ENCODE assay signal across 8 mouse cellular contexts in genomic region chr19:5911430-5912102, GRCm38 (mm10). TPM values are rescaled to one million over a fixed set of nuclear protein-coding genes. Genes with fewer than 3 reads are reported as not detected.
DNase-seq lines count a peak whose midpoint lies in the region; ATAC-seq and TF ChIP-seq lines count a peak whose summit lies in the region.

No protein-coding gene starts in this region.

- H3K9me3 ChIP-seq in limb, embryonic 15.5 days, result no peaks in the 10 kb centered on the region

- no peak for DNase-seq in cerebellum, adult 2 months
- no peak for DNase-seq in cerebellum, postnatal 36 days
- DNase-seq in thymus, postnatal 0 days (ENCODE audit: low spot score), result peak; percentile 9
- no peak for DNase-seq in thymus, postnatal 10 days (ENCODE audit: low spot score in 2 of 2)
- no peak for DNase-seq in urinary bladder, adult 2 months (ENCODE audit: low spot score)
- DNase-seq in cerebellum, adult 9-11 months, result no peak
- DNase-seq in cerebellum, adult 11 months, result no peak

- H3K27me3 ChIP-seq in cerebellum, adult 2 months (ENCODE audit: control insufficient read depth, insufficient read depth, low read length), result no peaks in the 10 kb centered on the region
- H3K27me3 ChIP-seq in limb, embryonic 15.5 days, result no peaks in the 10 kb centered on the region

- H3K4me2 ChIP-seq in limb, embryonic 15.5 days, result peak overlapping the region; percentile 72

- TF ChIP-seq POLR2A in cerebellum, adult 2 months (IDR thresholded peaks at IDR 0.05; ENCODE audit: borderline replicate concordance, insufficient read depth, low read length), result no peak

- H3K4me1 ChIP-seq in cerebellum, adult 2 months (ENCODE audit: control insufficient read depth, insufficient read depth, low read length), result peaks cover 10% of the 10 kb centered on the region
- peaks cover 29% of the 10 kb centered on the region for H3K4me1 ChIP-seq in limb, embryonic 15.5 days

- TF ChIP-seq CTCF in cerebellum, adult 2 months (IDR thresholded peaks at IDR 0.05; ENCODE audit: borderline replicate concordance, insufficient read depth, low read depth, low read length), result no peak

- no peak for ATAC-seq in limb, embryonic 15.5 days (ENCODE audit: insufficient number of reproducible peaks, low FRiP score, low TSS enrichment, low read depth)

- H3K4me3 ChIP-seq in cerebellum, adult 2 months (replicated peaks; ENCODE audit: insufficient read depth, low read depth, low read length), result peak overlapping the region; percentile 87
- peak overlapping the region; percentile 93 for H3K4me3 ChIP-seq in limb, embryonic 15.5 days

- WGBS in cerebellum, adult 2 months, result 1% methylated on average over 14 of the region's 14 CpGs
- WGBS in limb, embryonic 15.5 days, result 4% methylated on average over 14 of the region's 14 CpGs

- H3K9ac ChIP-seq in limb, embryonic 15.5 days, result peak overlapping the region; percentile 98

- peaks cover 18% of the 10 kb centered on the region for H3K36me3 ChIP-seq in limb, embryonic 15.5 days

- H3K27ac ChIP-seq in cerebellum, adult 2 months (ENCODE audit: insufficient read depth, low read length), result peak overlapping the region; percentile 21
- peak overlapping the region; percentile 93 for H3K27ac ChIP-seq in limb, embryonic 15.5 days

RNA-seq across cellular contexts. Expression of gene Dpf2, which starts 1.2 kb away (rescaled TPM):
- polyA plus RNA-seq in cerebellum, adult 2 months (2012; rRNA removed), result 136 and 141 TPM in 2 replicates
- polyA plus RNA-seq in thymus, postnatal 0 days (2015; fragmentation: Nextera tagmentation; extraction: Ambion mirVana), result 104 and 116 TPM in 2 replicates
- polyA plus RNA-seq in limb, embryonic 15.5 days (2015; fragmentation: Nextera tagmentation; extraction: Ambion mirVana), result 117 and 125 TPM in 2 replicates
- polyA plus RNA-seq in urinary bladder, adult 2 months (2012; rRNA removed), result 87.5 and 102 TPM in 2 replicates

RNA-seq across cellular contexts. Expression of gene Cdc42ep2, which starts 13.1 kb away (rescaled TPM):
- polyA plus RNA-seq in cerebellum, adult 2 months (2012; rRNA removed), result 23.8 and 25.2 TPM in 2 replicates
- polyA plus RNA-seq in thymus, postnatal 0 days (2015; fragmentation: Nextera tagmentation; extraction: Ambion mirVana), result 5.2 and 6.7 TPM in 2 replicates
- polyA plus RNA-seq in limb, embryonic 15.5 days (2015; fragmentation: Nextera tagmentation; extraction: Ambion mirVana), result 9.2 and 12.6 TPM in 2 replicates
- polyA plus RNA-seq in urinary bladder, adult 2 months (2012; rRNA removed), result 22.9 and 26.2 TPM in 2 replicates

RNA-seq across cellular contexts. Expression of gene Tigd3, which starts 17.6 kb away (rescaled TPM):
- polyA plus RNA-seq in cerebellum, adult 2 months (2012; rRNA removed), result 5.1 and 5.6 TPM in 2 replicates
- 3.3 and 4.1 TPM in 2 replicates for polyA plus RNA-seq in thymus, postnatal 0 days (2015; fragmentation: Nextera tagmentation; extraction: Ambion mirVana)
- polyA plus RNA-seq in limb, embryonic 15.5 days (2015; fragmentation: Nextera tagmentation; extraction: Ambion mirVana), result 3.1 TPM in 2 replicates
- 0.69 and 0.87 TPM in 2 replicates for polyA plus RNA-seq in urinary bladder, adult 2 months (2012; rRNA removed)

RNA-seq across cellular contexts. Expression of gene Slc25a45, which starts 34.0 kb away (rescaled TPM):
- polyA plus RNA-seq in cerebellum, adult 2 months (2012; rRNA removed), result 4.3 and 5.0 TPM in 2 replicates
- polyA plus RNA-seq in thymus, postnatal 0 days (2015; fragmentation: Nextera tagmentation; extraction: Ambion mirVana), result 11.4 and 14.6 TPM in 2 replicates
- polyA plus RNA-seq in limb, embryonic 15.5 days (2015; fragmentation: Nextera tagmentation; extraction: Ambion mirVana), result 3.4 and 5.2 TPM in 2 replicates
- polyA plus RNA-seq in urinary bladder, adult 2 months (2012; rRNA removed), result 19.2 and 25.1 TPM in 2 replicates

RNA-seq across cellular contexts. Expression of gene Frmd8, which starts 36.5 kb away (rescaled TPM):
- 23.4 and 28.3 TPM in 2 replicates for polyA plus RNA-seq in cerebellum, adult 2 months (2012; rRNA removed)
- polyA plus RNA-seq in thymus, postnatal 0 days (2015; fragmentation: Nextera tagmentation; extraction: Ambion mirVana), result 72.4 and 75.2 TPM in 2 replicates
- polyA plus RNA-seq in limb, embryonic 15.5 days (2015; fragmentation: Nextera tagmentation; extraction: Ambion mirVana), result 28.4 and 31.3 TPM in 2 replicates
- 20.7 and 21.6 TPM in 2 replicates for polyA plus RNA-seq in urinary bladder, adult 2 months (2012; rRNA removed)
